15 mouse cellular contexts compared by ENCODE assay signal in genomic region chrX:11644484-11644883, GRCm38 (mm10).
DNase-seq lines count a peak whose midpoint lies in the region; ATAC-seq lines count a peak whose summit lies in the region.
"Had no signal": no experiment of that assay in that cellular context is flagged by ENCODE, and none has a peak within 500 bp of the region (broad histone marks: within the 10 kb centered on the region; RNA-seq: fewer than 3 reads in every experiment).

No protein-coding gene starts in this region.

- peak; percentile 9 for DNase-seq in kidney, adult 18-20 months
- DNase-seq in kidney, adult 11 months, result no peak
- peak; percentile 85 for DNase-seq in 416B (ENCODE audit: low read depth)
- DNase-seq in Muller cell, postnatal 12 days (ENCODE audit: inconsistent ontology term), result peak; percentile 42
- no peak for DNase-seq in frontal cortex, postnatal 36 days (ENCODE audit: low spot score in 2 of 2)
- no peak for DNase-seq in natural killer cell, adult 2 months (ENCODE audit: low spot score in 2 of 2)
- DNase-seq: cerebellum, adult 18-20 months; gastrocnemius, postnatal 14 days; kidney, adult 8-10 months; layer of hippocampus, postnatal 36 days; liver, embryonic 13.5 days; right cerebral cortex, adult 18-20 months had no signal

- ATAC-seq in granulocyte monocyte progenitor cell, adult 5-6 weeks (replicated peaks; ENCODE audit: poor library complexity, severe bottlenecking), result peak; percentile 69
- ATAC-seq: CD4-positive, CD25-positive, alpha-beta regulatory T cell, adult 4 months; midbrain, embryonic 15.5 days had no signal

Comparison
In these comparisons a context has a peak if more than half of its experiments do, and no peak if none do; other contexts are left out.
1. DNase-seq: peak in kidney, adult 18-20 months (single experiment), 416B (single experiment) and Muller cell, postnatal 12 days (single experiment); none in kidney, adult 11 months (single experiment), frontal cortex, postnatal 36 days (0 of 2) and natural killer cell, adult 2 months (0 of 2).